Mouse (Mus musculus) lung, embryonic 16.5 days (tissue): ENCODE results near the gene Cryba4. TPM values are rescaled to one million over a fixed set of nuclear protein-coding genes. Genes with fewer than 3 reads are reported as not detected.

Experiments
- ATAC-seq: fragments of 200-750 bp; cut with Nextera tagmentation; 2 replicates; pipeline ENCODE4 v1.8.0; 2017; ENCODE audit warnings: low read depth, mild to moderate bottlenecking, moderate library complexity
- H3K27ac ChIP-seq: fragments of 300-500 bp; sonication (generic); 2 replicates; pipeline ENCODE4 v1.5.1; 2014; ENCODE audit warnings: mild to moderate bottlenecking, control low read depth, low read length
- H3K27me3 ChIP-seq: fragments of 300-500 bp; sonication (generic); 2 replicates; pipeline ENCODE4 v1.6.1; 2014; ENCODE audit warnings: low read depth, low read length, mixed read lengths; ENCODE audit not compliant: control insufficient read depth, insufficient read depth
- H3K36me3 ChIP-seq: fragments of 300-500 bp; sonication (generic); 2 replicates; pipeline ENCODE4 v1.6.1; 2014; ENCODE audit warnings: low read length; ENCODE audit not compliant: control insufficient read depth, insufficient read depth
- H3K4me1 ChIP-seq: fragments of 300-500 bp; sonication (generic); replicated peaks from 2 replicates; pipeline ENCODE4 v1.6.1; 2014; ENCODE audit warnings: low read length, mixed read lengths; ENCODE audit not compliant: control insufficient read depth, insufficient read depth
- H3K4me2 ChIP-seq: fragments of 300-500 bp; sonication (generic); 2 replicates; pipeline ENCODE4 v1.6.1; 2014; ENCODE audit warnings: low read depth, low read length, control low read depth
- H3K4me3 ChIP-seq: fragments of 300-500 bp; sonication (generic); 2 replicates; pipeline ENCODE4 v1.5.1; 2014; ENCODE audit warnings: mild to moderate bottlenecking, low read length, control low read depth
- H3K9ac ChIP-seq: fragments of 300-500 bp; sonication (generic); 2 replicates; pipeline ENCODE4 v1.6.1; 2014; ENCODE audit warnings: low read length, control low read depth
- H3K9me3 ChIP-seq: fragments of 300-500 bp; sonication (generic); 2 replicates; pipeline ENCODE4 v1.6.1; 2016; ENCODE audit warnings: low read length; ENCODE audit not compliant: control insufficient read depth
- WGBS: fragments of 180-500 bp; shearing (Covaris S2); extraction: QIAGEN DNeasy Blood & Tissue Kit; methylation state at CpG from one replicate; pipeline ENCODE4 v1.1.7; 2014; 5-methylcytosine and 5-hydroxymethylcytosine counted together
- polyA plus RNA-seq: library from polyadenylated mRNA; unstranded; fragments of >200 nt; fragmentation: Nextera tagmentation; extraction: Ambion mirVana; gene quantifications from 2 replicates; pipeline ENCODE4 v1.2.1, GENCODE M21; 2015

Cryba4 gene
- polyA plus RNA-seq, 1 experiment from 2014 or later: 0.84 TPM

GRCm38 (mm10) chr5:112208321-112208720, 44.0 kb downstream of the Cryba4 start:
- Histone ChIP-seq H3K36me3 (no peaks in the 10 kb centered on the region), H3K9ac (no peak overlapping the region), H3K4me2 (no peak overlapping the region), H3K27ac (no peak overlapping the region), H3K27me3 (no peaks in the 10 kb centered on the region), H3K9me3 (no peaks in the 10 kb centered on the region), H3K4me3 (no peak overlapping the region), H3K4me1 (peaks cover 3% of the 10 kb centered on the region; the same call in 1 of the 2 replicates)
- no peak for ATAC-seq
- 23% methylated on average over 4 of the region's 4 CpGs for WGBS

GRCm38 (mm10) chr5:112206543-112207255, 45.6 kb downstream of the Cryba4 start:
- Histone ChIP-seq H3K4me1 (peaks cover 3% of the 10 kb centered on the region; the same call in 1 of the 2 replicates), H3K4me2 (peak overlapping the region; percentile 25; the same call in 1 of the 2 replicates), H3K36me3 (no peaks in the 10 kb centered on the region), H3K27ac (no peak overlapping the region), H3K27me3 (no peaks in the 10 kb centered on the region), H3K9ac (peak overlapping the region; percentile 20), H3K4me3 (no peak overlapping the region), H3K9me3 (no peaks in the 10 kb centered on the region)
- ATAC-seq: 0 out of 2 replicates have a peak, but pooled peaks have one; percentile 34
- WGBS: 19% methylated on average over 16 of the region's 16 CpGs

- Histone ChIP-seq H3K9ac (no peak overlapping the region), H3K4me1 (no peaks in the 10 kb centered on the region), H3K4me2 (no peak overlapping the region), H3K27ac (no peak overlapping the region), H3K4me3 (no peak overlapping the region), H3K27me3 (no peaks in the 10 kb centered on the region), H3K36me3 (no peaks in the 10 kb centered on the region), H3K9me3 (no peaks in the 10 kb centered on the region)
- 88% methylated on average over 6 of the region's 6 CpGs for WGBS
- ATAC-seq: no peak
Measured at GRCm38 (mm10) chr5:112199656-112200055, 52.7 kb downstream of the Cryba4 start.

Other genes with a start within 250 kb of the Cryba4 start
- gene Crybb1, start 3.3 kb upstream of the Cryba4 start, polyA plus RNA-seq: 3.1 and 3.5 TPM in 2 replicates
- gene Tpst2, start 24.2 kb upstream of the Cryba4 start, polyA plus RNA-seq: 66.8 and 67.9 TPM in 2 replicates
- gene Tfip11, start 73.8 kb upstream of the Cryba4 start, polyA plus RNA-seq: 31.1 TPM in 2 replicates
- 34.5 and 36.8 TPM in 2 replicates for gene Srrd, start 90.5 kb upstream of the Cryba4 start, polyA plus RNA-seq
- 28.9 and 34.8 TPM in 2 replicates for gene Hps4, start 90.6 kb upstream of the Cryba4 start, polyA plus RNA-seq
- gene Gm6583, start 103.5 kb upstream of the Cryba4 start, polyA plus RNA-seq: 0.13 and 0.15 TPM in 2 replicates
- gene Asphd2, start 142.3 kb upstream of the Cryba4 start, polyA plus RNA-seq: 1.7 and 1.9 TPM in 2 replicates
- not detected in 2 replicates for gene Gm6588, start 196.9 kb upstream of the Cryba4 start, polyA plus RNA-seq